In genomic region chr11:100979887-100980286, GRCm38 (mm10) we compare ENCODE assay signal across 8 mouse cellular contexts. TPM values are rescaled to one million over a fixed set of nuclear protein-coding genes. Genes with fewer than 3 reads are reported as not detected.
DNase-seq lines count a peak whose midpoint lies in the region; ATAC-seq lines count a peak whose summit lies in the region.

No protein-coding gene starts in this region.

- no peaks in the 10 kb centered on the region for H3K9me3 ChIP-seq in stomach, embryonic 14.5 days (ENCODE audit: control insufficient read depth, low read depth, low read length)

- no peak for ATAC-seq in stomach, embryonic 14.5 days (ENCODE audit: insufficient number of reproducible peaks, insufficient read depth, low FRiP score, low read depth)

- 53% methylated on average over 8 of the region's 8 CpGs for WGBS in stomach, embryonic 14.5 days

- H3K27me3 ChIP-seq in stomach, embryonic 14.5 days (ENCODE audit: control insufficient read depth, insufficient read depth, low read length): no peaks in the 10 kb centered on the region

- no peak overlapping the region for H3K9ac ChIP-seq in stomach, embryonic 14.5 days (replicated peaks; ENCODE audit: low read depth, low read length)

- peaks cover 10% of the 10 kb centered on the region for H3K4me1 ChIP-seq in stomach, embryonic 14.5 days (ENCODE audit: control insufficient read depth, insufficient read depth, low read length)

- no peak overlapping the region for H3K4me3 ChIP-seq in stomach, embryonic 14.5 days (ENCODE audit: low read depth, low read length)

- intact Hi-C loops in left cerebral cortex, postnatal 36 days (cut with DNase I): loop anchor here (10.0 kb wide), 1 partner anchor 195 kb away; the partner anchor contains the start of genes Ccr10, Cntnap1 and Plekhh3

- H3K27ac ChIP-seq in stomach, embryonic 14.5 days (ENCODE audit: low read length): peak overlapping the region; percentile 61

- DNase-seq in left cerebral cortex, postnatal 36 days (ENCODE audit: low spot score in 2 of 2): peak; percentile 9 to 15
- DNase-seq in left cerebral cortex, adult 9 months (ENCODE audit: low spot score in 2 of 2): no peak
- DNase-seq in gonadal fat pad, adult 2 months (ENCODE audit: low read depth): peak; percentile 95
- DNase-seq in kidney, postnatal 14 days: peak; percentile 76
- no peak for DNase-seq in thymus, postnatal 4 days
- no peak for DNase-seq in thymus, postnatal 14 days
- DNase-seq in frontal cortex, postnatal 10 days (ENCODE audit: low spot score in 2 of 2): no peak

- H3K36me3 ChIP-seq in stomach, embryonic 14.5 days (ENCODE audit: control insufficient read depth, insufficient read depth, low read length): no peaks in the 10 kb centered on the region

- H3K4me2 ChIP-seq in stomach, embryonic 14.5 days (replicated peaks; ENCODE audit: low read depth, low read length): no peak overlapping the region

RNA-seq across cellular contexts. Expression of gene Cavin1, which starts 9.2 kb away (rescaled TPM):
- total RNA-seq in left cerebral cortex, postnatal 36 days (2021): 10 to 100 TPM; 17.4 to 20.4 TPM
- polyA plus RNA-seq in gonadal fat pad, adult 2 months (2012; rRNA removed): 235 and 240 TPM in 2 replicates
- polyA plus RNA-seq in stomach, embryonic 14.5 days (2014; fragmentation: Nextera tagmentation; extraction: Ambion mirVana): 136 and 158 TPM in 2 replicates

RNA-seq across cellular contexts. Expression of gene Atp6v0a1, which starts 29.4 kb away (rescaled TPM):
- 100 to 1,000 TPM; 439 to 446 TPM for total RNA-seq in left cerebral cortex, postnatal 36 days (2021)
- 114 and 137 TPM in 2 replicates for polyA plus RNA-seq in gonadal fat pad, adult 2 months (2012; rRNA removed)
- 38.4 and 42.0 TPM in 2 replicates for polyA plus RNA-seq in stomach, embryonic 14.5 days (2014; fragmentation: Nextera tagmentation; extraction: Ambion mirVana)

RNA-seq across cellular contexts. Expression of gene Stat3, which starts 40.5 kb away (rescaled TPM):
- total RNA-seq in left cerebral cortex, postnatal 36 days (2021): 10 to 100 TPM; 29.6 to 44.7 TPM
- 106 and 115 TPM in 2 replicates for polyA plus RNA-seq in gonadal fat pad, adult 2 months (2012; rRNA removed)
- 43.5 and 44.8 TPM in 2 replicates for polyA plus RNA-seq in stomach, embryonic 14.5 days (2014; fragmentation: Nextera tagmentation; extraction: Ambion mirVana)

Comparison
In these comparisons a context has a peak if more than half of its experiments do, and no peak if none do; other contexts are left out.
1. DNase-seq: peak in left cerebral cortex, postnatal 36 days (2 of 2), gonadal fat pad, adult 2 months (single experiment) and kidney, postnatal 14 days (single experiment); none in left cerebral cortex, adult 9 months (0 of 2), thymus, postnatal 4 days (single experiment), thymus, postnatal 14 days (single experiment) and frontal cortex, postnatal 10 days (0 of 2).